Mouse (Mus musculus) cerebellum, adult 8-10 months (tissue): Measurements from ENCODE around the gene Gbf1.

Experiments
- DNase-seq: peaks from one replicate; pipeline ENCODE4 v3.0.0; 2022

Gene Gbf1

GRCm38 (mm10) chr19:46303251-46304215 is 151.2 kb downstream of the Gbf1 start:
- no peak for DNase-seq

GRCm38 (mm10) chr19:46304216-46304841 is 152.0 kb downstream of the Gbf1 start, which contains the start of gene Nfkb2:
Nfkb2 (plus strand) TSS chr19:46304320.
- DNase-seq = peak; percentile 79

- peak; percentile 13 for DNase-seq
These were observed 152.6 kb downstream of the Gbf1 start for GRCm38 (mm10) chr19:46304908-46305333.

GRCm38 (mm10) chr19:46305432-46306267 is 153.3 kb downstream of the Gbf1 start:
- no peak for DNase-seq

GRCm38 (mm10) chr19:46306268-46306610 is 153.9 kb downstream of the Gbf1 start:
- no peak for DNase-seq

- DNase-seq = no peak
These were observed 154.5 kb downstream of the Gbf1 start for GRCm38 (mm10) chr19:46306751-46307289.

- peak; percentile 19 for DNase-seq
These were observed 155.5 kb downstream of the Gbf1 start for GRCm38 (mm10) chr19:46307781-46308180.

- peak; percentile 32 for DNase-seq
These were observed 156.0 kb downstream of the Gbf1 start for GRCm38 (mm10) chr19:46308303-46308702.

- peak; percentile 89 for DNase-seq
These were observed 156.6 kb downstream of the Gbf1 start for GRCm38 (mm10) chr19:46308706-46309435.

- DNase-seq = peak; percentile 33
These were observed 157.5 kb downstream of the Gbf1 start for GRCm38 (mm10) chr19:46309651-46310305.

- DNase-seq = peak; percentile 16
These were observed 158.1 kb downstream of the Gbf1 start for GRCm38 (mm10) chr19:46310312-46310865.

- peak; percentile 16 for DNase-seq
These were observed 159.0 kb downstream of the Gbf1 start for GRCm38 (mm10) chr19:46311341-46311740.

- peak; percentile 16 for DNase-seq
These were observed 160.3 kb downstream of the Gbf1 start for GRCm38 (mm10) chr19:46312566-46312965.

- DNase-seq = no peak
These were observed 160.8 kb downstream of the Gbf1 start for GRCm38 (mm10) chr19:46313116-46313515.

- no peak for DNase-seq
These were observed 161.3 kb downstream of the Gbf1 start for GRCm38 (mm10) chr19:46313591-46313990.

GRCm38 (mm10) chr19:46314151-46314601 is 161.9 kb downstream of the Gbf1 start:
- DNase-seq = peak; percentile 43

GRCm38 (mm10) chr19:46314872-46315742 is 162.8 kb downstream of the Gbf1 start:
- peak; percentile 13 for DNase-seq

- DNase-seq = peak; percentile 15
These were observed 163.7 kb downstream of the Gbf1 start for GRCm38 (mm10) chr19:46315752-46316610.
